Mouse (Mus musculus) small intestine, adult 2 months (tissue): Measurements from ENCODE around the gene Ehhadh.

Experiments
- CTCF ChIP-seq: fragments of 200-500 bp; IDR thresholded peaks from 2 replicates; pipeline ENCODE4 v1.5.1; 2012; ENCODE audit warnings: low read depth, mild to moderate bottlenecking, control low read depth, inconsistent platforms, low read length, moderate library complexity, mixed read lengths; ENCODE audit not compliant: insufficient replicate concordance, insufficient read length; ENCODE audit errors: extremely low read depth
- POLR2A ChIP-seq: fragments of 200-500 bp; IDR thresholded peaks from 2 replicates; pipeline ENCODE4 v1.6.1; 2012; ENCODE audit warnings: low read depth, mild to moderate bottlenecking, control low read depth, inconsistent platforms, low read length, moderate library complexity

DNA sequence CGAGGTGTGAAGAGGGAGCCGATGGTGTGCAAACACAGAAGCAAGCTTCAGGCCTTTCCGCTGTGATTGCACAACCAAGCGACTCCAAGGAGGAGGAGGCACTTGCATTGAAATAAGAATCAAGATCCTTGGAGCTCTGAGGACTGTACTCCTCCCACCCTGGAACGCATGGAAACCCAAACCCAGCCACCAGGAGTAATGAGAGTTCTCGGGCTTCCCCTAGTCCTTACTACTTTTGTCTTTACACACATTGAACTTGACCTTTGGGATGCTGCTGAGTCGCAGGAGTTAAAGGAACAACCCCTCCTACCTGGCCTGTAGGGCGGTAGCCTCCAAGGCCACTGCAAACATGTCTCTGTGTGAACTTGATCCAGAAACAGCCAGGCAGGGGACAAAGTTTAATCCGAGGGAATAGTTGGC, 38.0 kb upstream of the Ehhadh start:
- TF ChIP-seq CTCF (no peak), POLR2A (no peak)
